Mouse (Mus musculus): ENCODE measurements around the gene Gabrb1. TPM values are rescaled to one million over a fixed set of nuclear protein-coding genes. Genes with fewer than 3 reads are reported as not detected.

Gene Gabrb1
- polyA plus RNA-seq, 1 experiment from 2014 or later: 0.43 TPM

- Histone ChIP-seq H3K4me3 (ENCODE audit: low read length) (no peak overlapping the region), H3K9ac (ENCODE audit: low read length) (no peak overlapping the region), H3K27me3 (ENCODE audit: control insufficient read depth, insufficient read depth, low read length) (no peaks in the 10 kb centered on the region), H3K36me3 (ENCODE audit: control insufficient read depth, insufficient read depth) (no peaks in the 10 kb centered on the region), H3K4me1 (ENCODE audit: control insufficient read depth, insufficient read depth, low read length) (no peaks in the 10 kb centered on the region), H3K4me2 (ENCODE audit: low read depth, low read length) (no peak overlapping the region), H3K9me3 (replicated peaks; ENCODE audit: control insufficient read depth, low read length) (no peaks in the 10 kb centered on the region; the same call in 1 of the 2 replicates), H3K27ac (ENCODE audit: low read length) (no peak overlapping the region)
- 51% methylated on average over 2 of the region's 2 CpGs for WGBS
- ATAC-seq (replicated peaks; ENCODE audit: extremely low read depth, insufficient read depth, low FRiP score): no peak
These were observed 307.6 kb downstream of the Gabrb1 start for GRCm38 (mm10) chr5:71965529-71965928.

- WGBS: 75% methylated on average over 8 of the region's 8 CpGs
- ATAC-seq (replicated peaks; ENCODE audit: extremely low read depth, insufficient read depth, low FRiP score): no peak
- no peaks in the 10 kb centered on the region for H3K4me1 ChIP-seq (ENCODE audit: control insufficient read depth, insufficient read depth, low read length)
- H3K4me3 ChIP-seq (ENCODE audit: low read length): no peak overlapping the region
- H3K27ac ChIP-seq (ENCODE audit: low read length): no peak overlapping the region
- H3K36me3 ChIP-seq (ENCODE audit: control insufficient read depth, insufficient read depth): no peaks in the 10 kb centered on the region
- no peak overlapping the region for H3K4me2 ChIP-seq (ENCODE audit: low read depth, low read length)
- no peak overlapping the region for H3K9ac ChIP-seq (ENCODE audit: low read length)
- no peaks in the 10 kb centered on the region for H3K27me3 ChIP-seq (ENCODE audit: control insufficient read depth, insufficient read depth, low read length)
- no peaks in the 10 kb centered on the region; the same call in 1 of the 2 replicates for H3K9me3 ChIP-seq (replicated peaks; ENCODE audit: control insufficient read depth, low read length)
These were observed 312.4 kb downstream of the Gabrb1 start for GRCm38 (mm10) chr5:71970140-71970800.

- Histone ChIP-seq H3K4me1 (ENCODE audit: control insufficient read depth, insufficient read depth, low read length) (no peaks in the 10 kb centered on the region), H3K9me3 (replicated peaks; ENCODE audit: control insufficient read depth, low read length) (no peaks in the 10 kb centered on the region; the same call in 1 of the 2 replicates), H3K36me3 (ENCODE audit: control insufficient read depth, insufficient read depth) (no peaks in the 10 kb centered on the region), H3K4me3 (ENCODE audit: low read length) (no peak overlapping the region), H3K9ac (ENCODE audit: low read length) (no peak overlapping the region), H3K4me2 (ENCODE audit: low read depth, low read length) (no peak overlapping the region), H3K27ac (ENCODE audit: low read length) (no peak overlapping the region), H3K27me3 (ENCODE audit: control insufficient read depth, insufficient read depth, low read length) (no peaks in the 10 kb centered on the region)
- 65% methylated on average over 5 of the region's 5 CpGs for WGBS
- no peak for ATAC-seq (replicated peaks; ENCODE audit: extremely low read depth, insufficient read depth, low FRiP score)
These were observed 314.9 kb downstream of the Gabrb1 start for GRCm38 (mm10) chr5:71972831-71973230.

- no peak for ATAC-seq (replicated peaks; ENCODE audit: extremely low read depth, insufficient read depth, low FRiP score)
These were observed 318.2 kb downstream of the Gabrb1 start for GRCm38 (mm10) chr5:71976133-71976532.

GRCm38 (mm10) chr5:71976571-71977061 is 318.7 kb downstream of the Gabrb1 start:
- 60% methylated on average over 5 of the region's 5 CpGs for whole genome bisulfite sequencing
- no peak overlapping the region for H3K9ac ChIP-seq (ENCODE audit: low read length)
- no peak overlapping the region for H3K4me2 ChIP-seq (ENCODE audit: low read depth, low read length)
- H3K36me3 ChIP-seq (ENCODE audit: control insufficient read depth, insufficient read depth): no peaks in the 10 kb centered on the region
- no peak for ATAC-seq (replicated peaks; ENCODE audit: extremely low read depth, insufficient read depth, low FRiP score)
- H3K27ac ChIP-seq (ENCODE audit: low read length): no peak overlapping the region
- no peak overlapping the region for H3K4me3 ChIP-seq (ENCODE audit: low read length)
- no peaks in the 10 kb centered on the region for H3K4me1 ChIP-seq (ENCODE audit: control insufficient read depth, insufficient read depth, low read length)
- H3K9me3 ChIP-seq (replicated peaks; ENCODE audit: control insufficient read depth, low read length): no peaks in the 10 kb centered on the region; the same call in 1 of the 2 replicates
- no peaks in the 10 kb centered on the region for H3K27me3 ChIP-seq (ENCODE audit: control insufficient read depth, insufficient read depth, low read length)

More at GRCm38 (mm10) chr5:71976133-71976532, 318.2 kb downstream of the Gabrb1 start:
- no peak overlapping the region for H3K9ac ChIP-seq (ENCODE audit: low read length)
- no peaks in the 10 kb centered on the region; the same call in 1 of the 2 replicates for H3K9me3 ChIP-seq (replicated peaks; ENCODE audit: control insufficient read depth, low read length)
- no peak overlapping the region for H3K27ac ChIP-seq (ENCODE audit: low read length)
- WGBS: 81% methylated on average over 4 of the region's 4 CpGs
- no peaks in the 10 kb centered on the region for H3K27me3 ChIP-seq (ENCODE audit: control insufficient read depth, insufficient read depth, low read length)
- H3K4me1 ChIP-seq (ENCODE audit: control insufficient read depth, insufficient read depth, low read length): no peaks in the 10 kb centered on the region
- no peak overlapping the region for H3K4me3 ChIP-seq (ENCODE audit: low read length)
- no peak overlapping the region for H3K4me2 ChIP-seq (ENCODE audit: low read depth, low read length)
- no peaks in the 10 kb centered on the region for H3K36me3 ChIP-seq (ENCODE audit: control insufficient read depth, insufficient read depth)

- Histone ChIP-seq H3K4me3 (ENCODE audit: low read length) (no peak overlapping the region), H3K27ac (ENCODE audit: low read length) (no peak overlapping the region), H3K36me3 (ENCODE audit: control insufficient read depth, insufficient read depth) (no peaks in the 10 kb centered on the region), H3K9me3 (replicated peaks; ENCODE audit: control insufficient read depth, low read length) (no peaks in the 10 kb centered on the region), H3K27me3 (ENCODE audit: control insufficient read depth, insufficient read depth, low read length) (no peaks in the 10 kb centered on the region), H3K9ac (ENCODE audit: low read length) (no peak overlapping the region), H3K4me1 (ENCODE audit: control insufficient read depth, insufficient read depth, low read length) (no peaks in the 10 kb centered on the region), H3K4me2 (ENCODE audit: low read depth, low read length) (no peak overlapping the region)
- 64% methylated on average over 1 of the region's 1 CpGs for WGBS
- no peak for ATAC-seq (replicated peaks; ENCODE audit: extremely low read depth, insufficient read depth, low FRiP score)
These were observed 328.6 kb downstream of the Gabrb1 start for GRCm38 (mm10) chr5:71986561-71986960.

- Histone ChIP-seq H3K4me3 (ENCODE audit: low read length) (no peak overlapping the region), H3K9me3 (replicated peaks; ENCODE audit: control insufficient read depth, low read length) (no peaks in the 10 kb centered on the region), H3K36me3 (ENCODE audit: control insufficient read depth, insufficient read depth) (no peaks in the 10 kb centered on the region), H3K4me1 (ENCODE audit: control insufficient read depth, insufficient read depth, low read length) (no peaks in the 10 kb centered on the region), H3K9ac (ENCODE audit: low read length) (no peak overlapping the region), H3K27me3 (ENCODE audit: control insufficient read depth, insufficient read depth, low read length) (no peaks in the 10 kb centered on the region), H3K4me2 (ENCODE audit: low read depth, low read length) (no peak overlapping the region), H3K27ac (ENCODE audit: low read length) (no peak overlapping the region)
- WGBS: 74% methylated on average over 5 of the region's 5 CpGs
- no peak for ATAC-seq (replicated peaks; ENCODE audit: extremely low read depth, insufficient read depth, low FRiP score)
These were observed 329.1 kb downstream of the Gabrb1 start for GRCm38 (mm10) chr5:71986983-71987398.

- Histone ChIP-seq H3K9ac (ENCODE audit: low read length) (no peak overlapping the region), H3K4me1 (ENCODE audit: control insufficient read depth, insufficient read depth, low read length) (no peaks in the 10 kb centered on the region), H3K27ac (ENCODE audit: low read length) (no peak overlapping the region), H3K9me3 (replicated peaks; ENCODE audit: control insufficient read depth, low read length) (no peaks in the 10 kb centered on the region), H3K4me3 (ENCODE audit: low read length) (no peak overlapping the region), H3K4me2 (ENCODE audit: low read depth, low read length) (no peak overlapping the region), H3K36me3 (ENCODE audit: control insufficient read depth, insufficient read depth) (no peaks in the 10 kb centered on the region), H3K27me3 (ENCODE audit: control insufficient read depth, insufficient read depth, low read length) (no peaks in the 10 kb centered on the region)
- ATAC-seq (replicated peaks; ENCODE audit: extremely low read depth, insufficient read depth, low FRiP score): no peak
- WGBS: 74% methylated on average over 4 of the region's 4 CpGs
These were observed 341.6 kb downstream of the Gabrb1 start for GRCm38 (mm10) chr5:71999466-71999865.

- Histone ChIP-seq H3K36me3 (ENCODE audit: control insufficient read depth, insufficient read depth) (no peaks in the 10 kb centered on the region), H3K9ac (ENCODE audit: low read length) (no peak overlapping the region), H3K27me3 (ENCODE audit: control insufficient read depth, insufficient read depth, low read length) (no peaks in the 10 kb centered on the region), H3K4me2 (ENCODE audit: low read depth, low read length) (no peak overlapping the region), H3K4me1 (ENCODE audit: control insufficient read depth, insufficient read depth, low read length) (no peaks in the 10 kb centered on the region), H3K27ac (ENCODE audit: low read length) (no peak overlapping the region), H3K9me3 (replicated peaks; ENCODE audit: control insufficient read depth, low read length) (no peaks in the 10 kb centered on the region), H3K4me3 (ENCODE audit: low read length) (no peak overlapping the region)
- ATAC-seq (replicated peaks; ENCODE audit: extremely low read depth, insufficient read depth, low FRiP score): no peak
- WGBS: 70% methylated on average over 3 of the region's 3 CpGs
These were observed 346.0 kb downstream of the Gabrb1 start for GRCm38 (mm10) chr5:72003811-72004435.

All from heart, embryonic 16.5 days (tissue).